Mouse (Mus musculus) liver, adult 2 months (tissue): ENCODE measurements around the gene Pla2g2e. TPM values are rescaled to one million over a fixed set of nuclear protein-coding genes. Genes with fewer than 3 reads are reported as not detected.

Experiments used
- DNase-seq: peaks from one replicate; pipeline ENCODE4 v3.0.0-alpha.2; 2011; ENCODE audit warnings: low read depth, low spot score; ENCODE audit errors: extremely low read depth
- H3K27ac ChIP-seq: fragments of 200-500 bp; replicated peaks from 2 replicates; pipeline ENCODE4 v1.5.1; 2012; ENCODE audit warnings: low read depth, mild to moderate bottlenecking, control low read depth, inconsistent platforms, low read length; ENCODE audit not compliant: insufficient read depth
- H3K27me3 ChIP-seq: fragments of 200-500 bp; 2 replicates; pipeline ENCODE4 v1.6.1; 2012; ENCODE audit warnings: mild to moderate bottlenecking, moderate library complexity, low read length, inconsistent platforms; ENCODE audit not compliant: control insufficient read depth, insufficient read depth
- H3K36me3 ChIP-seq: fragments of 200-500 bp; 2 replicates; pipeline ENCODE4 v1.6.1; 2012; ENCODE audit warnings: low read length, inconsistent platforms; ENCODE audit not compliant: control insufficient read depth, insufficient read depth
- H3K4me1 ChIP-seq: fragments of 200-500 bp; 2 replicates; pipeline ENCODE4 v1.6.1; 2011; ENCODE audit warnings: low read length; ENCODE audit not compliant: control insufficient read depth, insufficient read depth
- H3K4me3 ChIP-seq: fragments of 200-500 bp; 2 replicates; pipeline ENCODE4 v1.5.1; 2011; ENCODE audit warnings: low read depth, mild to moderate bottlenecking, control low read depth, low read length, moderate library complexity; ENCODE audit not compliant: insufficient read depth
- H3K79me2 ChIP-seq: fragments of 200-500 bp; 2 replicates; pipeline ENCODE4 v1.6.1; 2012; ENCODE audit warnings: inconsistent platforms, mild to moderate bottlenecking, low read length, moderate library complexity; ENCODE audit not compliant: control insufficient read depth, insufficient read depth
- H3K9ac ChIP-seq: fragments of 200-500 bp; 2 replicates; pipeline ENCODE4 v1.6.1; 2012; ENCODE audit warnings: low read depth, mild to moderate bottlenecking, control low read depth, inconsistent platforms, low read length
- CTCF ChIP-seq: fragments of 200-500 bp; IDR thresholded peaks from 2 replicates; pipeline ENCODE4 v1.5.1; 2011; ENCODE audit warnings: low read depth, low read length, control low read depth
- POLR2A ChIP-seq: fragments of 200-500 bp; IDR thresholded peaks from 2 replicates; pipeline ENCODE4 v1.6.1; 2011; ENCODE audit warnings: low read length, control low read depth; ENCODE audit not compliant: insufficient read depth; ENCODE audit errors: extremely low read depth
- WGBS: fragments of 180-500 bp; shearing (Covaris S2); methylation state at CpG from one replicate; pipeline ENCODE4 v1.1.7; 2018; 5-methylcytosine and 5-hydroxymethylcytosine counted together
- polyA plus RNA-seq: library from polyadenylated mRNA; depleted of rRNA; stranded (reverse); fragments of >200 nt; gene quantifications from 2 replicates; pipeline ENCODE4 v1.2.3, GENCODE M21; 2012
- total RNA-seq: library from RNA; depleted of rRNA; stranded (reverse); fragments of >200 nt; gene quantifications from 2 replicates; pipeline ENCODE4 v1.2.3, GENCODE M21; 2014

The Pla2g2e gene
- total and polyA plus RNA-seq, 2 experiments: not detected

DNA sequence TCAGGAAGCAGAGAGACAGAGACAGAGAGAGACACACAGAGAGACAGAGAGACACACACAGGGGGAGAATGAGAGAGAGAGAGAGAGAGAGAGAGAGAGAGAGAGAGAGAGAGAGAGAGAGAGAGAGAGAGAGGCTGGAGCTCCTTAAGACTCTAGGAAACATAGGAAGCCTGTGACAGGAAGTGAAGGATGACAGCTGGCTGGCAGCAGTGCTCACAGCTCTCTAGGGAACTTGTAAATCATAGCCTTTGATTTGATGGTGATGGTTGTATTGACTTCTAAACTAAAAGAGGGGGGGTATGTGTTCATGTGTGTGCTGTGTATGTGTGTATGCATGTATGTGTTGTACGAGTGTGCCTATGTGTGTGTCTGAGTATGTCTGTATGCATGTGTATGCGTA lies 1.8 kb upstream of the Pla2g2e start:
- TF ChIP-seq CTCF (no peak), POLR2A (no peak)

DNA sequence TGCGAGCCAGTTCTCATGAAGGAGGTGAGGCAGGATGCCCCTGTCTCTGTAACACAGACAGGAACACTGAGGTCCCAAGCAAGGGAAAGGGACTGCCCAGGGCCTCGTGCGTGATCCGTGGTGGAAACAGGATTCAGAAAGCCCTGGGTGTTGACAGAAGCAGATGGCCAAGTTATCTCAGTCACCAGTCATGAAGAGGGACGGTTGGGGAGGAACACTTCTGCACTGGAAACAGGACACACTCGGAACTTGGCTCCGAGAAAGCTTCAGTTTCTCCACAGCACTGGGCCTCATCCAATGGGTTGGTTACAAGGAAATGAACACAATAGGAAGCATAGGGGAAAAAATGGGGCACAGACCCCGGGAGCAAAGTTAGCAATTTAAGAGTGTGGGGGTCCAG lies 1.0 kb downstream of the Pla2g2e start:
- no peak for DNase-seq
- TF ChIP-seq POLR2A: no peak
- no peak for TF ChIP-seq CTCF
- Histone ChIP-seq H3K9ac (no peak overlapping the region), H3K36me3 (no peaks in the 10 kb centered on the region), H3K79me2 (no peaks in the 10 kb centered on the region), H3K27ac (no peak overlapping the region), H3K4me1 (no peaks in the 10 kb centered on the region), H3K27me3 (no peaks in the 10 kb centered on the region), H3K4me3 (no peak overlapping the region)
- 61% methylated on average over 8 of the region's 8 CpGs for WGBS

More for the DNA sequence above, 1.8 kb upstream of the Pla2g2e start:
- no peaks in the 10 kb centered on the region for H3K27me3 ChIP-seq
- WGBS: 95% methylated on average over 2 of the region's 2 CpGs
- no peak for DNase-seq
- H3K36me3 ChIP-seq: no peaks in the 10 kb centered on the region
- H3K4me3 ChIP-seq: no peak overlapping the region
- H3K27ac ChIP-seq: no peak overlapping the region
- H3K9ac ChIP-seq: no peak overlapping the region
- no peaks in the 10 kb centered on the region for H3K79me2 ChIP-seq
- no peaks in the 10 kb centered on the region for H3K4me1 ChIP-seq

DNA sequence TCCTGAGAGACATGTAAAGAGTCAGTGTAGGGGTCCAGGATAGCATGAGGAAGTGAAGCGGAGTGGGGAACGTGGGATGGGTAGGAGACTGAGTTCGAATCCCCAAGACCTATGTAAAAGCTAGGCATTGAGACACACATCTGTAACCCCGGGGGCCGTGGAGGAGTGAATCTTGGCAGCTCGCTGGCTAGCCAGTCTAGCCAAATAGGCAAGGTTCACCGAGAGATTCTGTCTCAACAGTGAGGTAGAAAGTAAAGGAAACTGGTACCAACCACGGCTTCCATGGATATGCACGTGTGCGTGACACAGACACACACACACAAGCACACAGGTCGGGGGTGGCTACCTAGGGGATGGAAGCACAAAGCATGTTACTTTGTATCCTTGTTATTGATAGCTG lies 2.1 kb downstream of the Pla2g2e start:
- Histone ChIP-seq H3K4me1 (no peaks in the 10 kb centered on the region), H3K9ac (no peak overlapping the region), H3K36me3 (no peaks in the 10 kb centered on the region), H3K4me3 (no peak overlapping the region), H3K27ac (no peak overlapping the region), H3K79me2 (no peaks in the 10 kb centered on the region), H3K27me3 (no peaks in the 10 kb centered on the region)
- DNase-seq: peak; percentile 26
- TF ChIP-seq POLR2A (no peak), CTCF (no peak)
- WGBS: 81% methylated on average over 11 of the region's 11 CpGs

DNA sequence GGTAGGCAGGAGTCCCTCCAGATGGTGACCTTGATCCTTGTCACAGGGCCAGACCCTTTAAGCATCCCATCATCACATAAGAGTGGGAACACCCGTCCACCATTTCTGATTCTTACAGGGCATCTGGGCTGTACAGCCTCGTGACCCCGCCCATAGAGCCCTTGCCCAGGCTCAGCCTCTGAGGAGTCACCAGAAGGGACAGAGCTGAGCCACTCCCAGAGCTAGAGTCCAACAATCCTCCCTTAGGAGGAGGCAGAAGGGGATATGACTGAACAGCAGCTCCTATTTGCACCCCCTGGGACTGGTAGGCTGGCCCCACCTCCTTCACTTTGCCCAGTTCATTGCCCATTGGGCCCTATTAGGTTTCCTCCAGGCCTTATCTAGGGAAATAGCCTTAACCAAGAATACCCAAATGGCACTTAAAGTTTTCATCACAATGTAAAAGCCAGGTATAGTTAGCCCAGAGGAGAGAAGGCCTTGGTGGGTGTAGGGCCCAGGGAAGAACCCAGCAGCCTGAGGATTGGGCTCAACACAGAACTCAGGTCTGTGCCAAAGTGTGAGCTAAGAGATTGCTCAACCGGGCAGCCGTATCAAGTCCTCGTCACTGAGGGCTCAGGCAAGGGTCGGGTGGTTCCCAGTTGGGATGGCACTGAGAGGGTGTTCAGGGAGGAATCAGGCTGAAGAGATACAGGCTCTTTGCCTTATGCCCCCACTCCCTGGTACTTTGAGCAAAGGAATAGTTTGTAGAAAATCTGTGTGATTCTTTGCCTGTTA lies 3.3 kb downstream of the Pla2g2e start:
- 47% methylated on average over 7 of the region's 7 CpGs for WGBS
- no peaks in the 10 kb centered on the region for H3K4me1 ChIP-seq
- DNase-seq: peak; percentile 66
- H3K36me3 ChIP-seq: no peaks in the 10 kb centered on the region
- no peak overlapping the region for H3K4me3 ChIP-seq
- no peaks in the 10 kb centered on the region for H3K27me3 ChIP-seq
- H3K27ac ChIP-seq: no peak overlapping the region
- TF ChIP-seq CTCF (no peak), POLR2A (no peak)
- H3K79me2 ChIP-seq: no peaks in the 10 kb centered on the region
- H3K9ac ChIP-seq: no peak overlapping the region

DNA sequence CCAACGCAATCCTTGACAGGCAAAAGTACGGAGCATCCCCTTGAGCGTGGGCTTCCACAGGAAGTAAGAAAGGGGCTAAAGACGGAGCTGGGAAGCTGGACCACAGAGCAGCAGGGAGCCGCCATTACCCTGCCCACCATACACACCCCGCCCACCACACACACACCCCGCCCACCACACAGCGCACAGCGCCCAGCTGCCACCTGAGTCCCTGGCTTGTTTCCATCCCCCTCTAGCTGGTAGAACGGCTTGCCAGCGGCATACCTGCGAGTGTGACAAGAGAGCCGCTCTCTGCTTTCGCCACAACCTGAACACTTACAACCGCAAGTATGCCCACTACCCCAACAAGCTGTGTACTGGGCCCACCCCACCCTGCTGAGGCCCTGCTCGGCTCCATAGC lies 4.4 kb downstream of the Pla2g2e start:
- Histone ChIP-seq H3K79me2 (no peaks in the 10 kb centered on the region), H3K36me3 (no peaks in the 10 kb centered on the region), H3K4me1 (no peaks in the 10 kb centered on the region), H3K9ac (no peak overlapping the region), H3K27ac (no peak overlapping the region), H3K27me3 (no peaks in the 10 kb centered on the region), H3K4me3 (no peak overlapping the region)
- 22% methylated on average over 16 of the region's 16 CpGs for WGBS
- DNase-seq: no peak
- TF ChIP-seq POLR2A: no peak
- TF ChIP-seq CTCF: no peak

DNA sequence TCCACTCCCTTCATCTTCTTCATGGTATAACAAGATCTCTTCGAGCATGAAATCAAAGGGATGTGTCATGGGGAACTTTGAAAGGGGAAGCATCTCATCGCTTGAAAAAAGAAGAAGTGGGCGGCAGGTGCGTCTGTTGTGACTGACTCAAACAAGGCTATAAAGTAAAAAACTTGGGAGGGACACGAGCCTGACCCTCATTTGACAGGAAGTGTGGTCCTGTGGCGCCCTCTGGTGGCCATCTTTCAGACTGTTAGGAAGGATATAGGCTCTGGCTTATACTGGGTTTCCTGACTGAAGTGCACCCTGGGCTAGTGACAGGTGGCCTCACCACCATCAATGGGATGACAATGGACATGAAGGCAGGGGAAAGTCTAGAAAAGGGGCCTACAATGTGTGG lies 6.5 kb downstream of the Pla2g2e start:
- no peaks in the 10 kb centered on the region for H3K36me3 ChIP-seq
- no peak overlapping the region for H3K9ac ChIP-seq
- TF ChIP-seq POLR2A (no peak), CTCF (peak; percentile 87)
- H3K4me3 ChIP-seq: no peak overlapping the region
- H3K27ac ChIP-seq: no peak overlapping the region
- WGBS: 16% methylated on average over 6 of the region's 6 CpGs
- H3K27me3 ChIP-seq: no peaks in the 10 kb centered on the region
- H3K4me1 ChIP-seq: no peaks in the 10 kb centered on the region
- no peaks in the 10 kb centered on the region for H3K79me2 ChIP-seq
- peak; percentile 43 for DNase-seq
